Mouse (Mus musculus): ENCODE data around the gene Bicc1. TPM values are rescaled to one million over a fixed set of nuclear protein-coding genes. Genes with fewer than 3 reads are reported as not detected.

The Bicc1 gene
- total and polyA plus RNA-seq, 3 experiments: 13.7 to 17.1 (median 14.6) TPM

GRCm38 (mm10) chr10:70996051-70996450, 163.4 kb downstream of the Bicc1 start:
- Histone ChIP-seq H3K27ac (no peak overlapping the region), H3K4me1 (ENCODE audit: control insufficient read depth, insufficient read depth, low read length) (0 out of 2 replicates have a peak, but pooled peaks cover 1% of the 10 kb centered on the region), H3K36me3 (ENCODE audit: control insufficient read depth, insufficient read depth, low read length) (no peaks in the 10 kb centered on the region), H3K9ac (ENCODE audit: low read depth, low read length) (no peak overlapping the region), H3K27me3 (ENCODE audit: control insufficient read depth, insufficient read depth, low read length) (no peaks in the 10 kb centered on the region), H3K79me2 (replicated peaks; ENCODE audit: control insufficient read depth, insufficient read depth, low read length) (no peaks in the 10 kb centered on the region), H3K4me3 (no peak overlapping the region)
- intact Hi-C loops (cut with DNase I): no loop called here
- 93% methylated on average over 9 of the region's 9 CpGs for WGBS
- no peak for DNase-seq
- no peak for TF ChIP-seq POLR2A (IDR thresholded peaks at IDR 0.05; ENCODE audit: insufficient read depth, low read depth, low read length)
- TF ChIP-seq EP300 (IDR thresholded peaks at IDR 0.05; ENCODE audit: insufficient read depth, low read depth, low read length): no peak
- TF ChIP-seq CTCF (IDR thresholded peaks at IDR 0.05): no peak

- no peak overlapping the region for H3K9ac ChIP-seq (ENCODE audit: low read depth, low read length)
- H3K27me3 ChIP-seq (ENCODE audit: control insufficient read depth, insufficient read depth, low read length): no peaks in the 10 kb centered on the region
- WGBS: 93% methylated on average over 2 of the region's 2 CpGs
- TF ChIP-seq POLR2A (IDR thresholded peaks at IDR 0.05; ENCODE audit: insufficient read depth, low read depth, low read length) (no peak), EP300 (IDR thresholded peaks at IDR 0.05; ENCODE audit: insufficient read depth, low read depth, low read length) (no peak)
- intact Hi-C loops (cut with DNase I): no loop called here
- no peak for DNase-seq
- H3K4me1 ChIP-seq (ENCODE audit: control insufficient read depth, insufficient read depth, low read length): 0 out of 2 replicates have a peak, but pooled peaks cover 1% of the 10 kb centered on the region
- no peak overlapping the region for H3K27ac ChIP-seq
- H3K4me3 ChIP-seq: no peak overlapping the region
- no peaks in the 10 kb centered on the region for H3K79me2 ChIP-seq (replicated peaks; ENCODE audit: control insufficient read depth, insufficient read depth, low read length)
- no peaks in the 10 kb centered on the region for H3K36me3 ChIP-seq (ENCODE audit: control insufficient read depth, insufficient read depth, low read length)
These were observed 165.4 kb downstream of the Bicc1 start for GRCm38 (mm10) chr10:70994135-70994497.

GRCm38 (mm10) chr10:70993497-70994134, 165.9 kb downstream of the Bicc1 start:
- Histone ChIP-seq H3K27ac (no peak overlapping the region), H3K79me2 (replicated peaks; ENCODE audit: control insufficient read depth, insufficient read depth, low read length) (no peaks in the 10 kb centered on the region), H3K27me3 (ENCODE audit: control insufficient read depth, insufficient read depth, low read length) (no peaks in the 10 kb centered on the region), H3K36me3 (ENCODE audit: control insufficient read depth, insufficient read depth, low read length) (no peaks in the 10 kb centered on the region), H3K9ac (ENCODE audit: low read depth, low read length) (no peak overlapping the region), H3K4me3 (no peak overlapping the region), H3K4me1 (ENCODE audit: control insufficient read depth, insufficient read depth, low read length) (0 out of 2 replicates have a peak, but pooled peaks cover 1% of the 10 kb centered on the region)
- intact Hi-C loops (cut with DNase I): no loop called here
- WGBS: 72% methylated on average over 6 of the region's 6 CpGs
- TF ChIP-seq EP300 (IDR thresholded peaks at IDR 0.05; ENCODE audit: insufficient read depth, low read depth, low read length) (no peak), CTCF (IDR thresholded peaks at IDR 0.05) (no peak), POLR2A (IDR thresholded peaks at IDR 0.05; ENCODE audit: insufficient read depth, low read depth, low read length) (no peak)
- DNase-seq: no peak

- 56% methylated on average over 5 of the region's 5 CpGs for WGBS
- TF ChIP-seq POLR2A (IDR thresholded peaks at IDR 0.05; ENCODE audit: insufficient read depth, low read depth, low read length) (no peak), CTCF (IDR thresholded peaks at IDR 0.05) (no peak), EP300 (IDR thresholded peaks at IDR 0.05; ENCODE audit: insufficient read depth, low read depth, low read length) (no peak)
- no peak overlapping the region for H3K9ac ChIP-seq (ENCODE audit: low read depth, low read length)
- no peaks in the 10 kb centered on the region for H3K79me2 ChIP-seq (replicated peaks; ENCODE audit: control insufficient read depth, insufficient read depth, low read length)
- intact Hi-C loops (cut with DNase I): no loop called here
- no peak for DNase-seq
- H3K27me3 ChIP-seq (ENCODE audit: control insufficient read depth, insufficient read depth, low read length): no peaks in the 10 kb centered on the region
- no peaks in the 10 kb centered on the region; the same call in 1 of the 2 replicates for H3K4me1 ChIP-seq (ENCODE audit: control insufficient read depth, insufficient read depth, low read length)
- no peaks in the 10 kb centered on the region for H3K36me3 ChIP-seq (ENCODE audit: control insufficient read depth, insufficient read depth, low read length)
- H3K4me3 ChIP-seq: no peak overlapping the region
- H3K27ac ChIP-seq: no peak overlapping the region
These were observed 172.1 kb downstream of the Bicc1 start for GRCm38 (mm10) chr10:70987396-70987795.

GRCm38 (mm10) chr10:70983036-70983670, 176.3 kb downstream of the Bicc1 start:
- Histone ChIP-seq H3K27me3 (ENCODE audit: control insufficient read depth, insufficient read depth, low read length) (no peaks in the 10 kb centered on the region), H3K4me1 (ENCODE audit: control insufficient read depth, insufficient read depth, low read length) (no peaks in the 10 kb centered on the region; the same call in 1 of the 2 replicates), H3K79me2 (replicated peaks; ENCODE audit: control insufficient read depth, insufficient read depth, low read length) (no peaks in the 10 kb centered on the region), H3K4me3 (no peak overlapping the region), H3K27ac (no peak overlapping the region), H3K36me3 (ENCODE audit: control insufficient read depth, insufficient read depth, low read length) (no peaks in the 10 kb centered on the region), H3K9ac (ENCODE audit: low read depth, low read length) (no peak overlapping the region)
- no peak for TF ChIP-seq EP300 (IDR thresholded peaks at IDR 0.05; ENCODE audit: insufficient read depth, low read depth, low read length)
- TF ChIP-seq POLR2A (IDR thresholded peaks at IDR 0.05; ENCODE audit: insufficient read depth, low read depth, low read length): no peak
- TF ChIP-seq CTCF (IDR thresholded peaks at IDR 0.05): no peak
- intact Hi-C loops (cut with DNase I): no loop called here
- WGBS: 80% methylated on average over 11 of the region's 11 CpGs
- no peak for DNase-seq

GRCm38 (mm10) chr10:70982156-70982555, 177.3 kb downstream of the Bicc1 start:
- WGBS: 84% methylated on average over 7 of the region's 7 CpGs
- Histone ChIP-seq H3K4me3 (no peak overlapping the region), H3K27ac (no peak overlapping the region), H3K27me3 (ENCODE audit: control insufficient read depth, insufficient read depth, low read length) (no peaks in the 10 kb centered on the region), H3K9ac (ENCODE audit: low read depth, low read length) (no peak overlapping the region), H3K4me1 (ENCODE audit: control insufficient read depth, insufficient read depth, low read length) (no peaks in the 10 kb centered on the region; the same call in 1 of the 2 replicates), H3K79me2 (replicated peaks; ENCODE audit: control insufficient read depth, insufficient read depth, low read length) (no peaks in the 10 kb centered on the region), H3K36me3 (ENCODE audit: control insufficient read depth, insufficient read depth, low read length) (no peaks in the 10 kb centered on the region)
- TF ChIP-seq EP300 (IDR thresholded peaks at IDR 0.05; ENCODE audit: insufficient read depth, low read depth, low read length) (no peak), CTCF (IDR thresholded peaks at IDR 0.05) (no peak), POLR2A (IDR thresholded peaks at IDR 0.05; ENCODE audit: insufficient read depth, low read depth, low read length) (no peak)
- intact Hi-C loops (cut with DNase I): no loop called here
- no peak for DNase-seq

Data from heart, adult 2 months (tissue).